Mouse (Mus musculus) thymus, adult 18-20 months (tissue): Measurements from ENCODE around the gene Cox17.
"Not testable (repeated sequence)": the region's sequence is repeated elsewhere in the genome, so short reads cannot be mapped to it uniquely, and the experiment has no call there.

Experiments
- DNase-seq, 2 experiments: peaks; one replicate each; pipeline ENCODE4 v3.0.0; 2022; ENCODE audit warnings: mixed read lengths in 2 of 2

Gene Cox17

DNA sequence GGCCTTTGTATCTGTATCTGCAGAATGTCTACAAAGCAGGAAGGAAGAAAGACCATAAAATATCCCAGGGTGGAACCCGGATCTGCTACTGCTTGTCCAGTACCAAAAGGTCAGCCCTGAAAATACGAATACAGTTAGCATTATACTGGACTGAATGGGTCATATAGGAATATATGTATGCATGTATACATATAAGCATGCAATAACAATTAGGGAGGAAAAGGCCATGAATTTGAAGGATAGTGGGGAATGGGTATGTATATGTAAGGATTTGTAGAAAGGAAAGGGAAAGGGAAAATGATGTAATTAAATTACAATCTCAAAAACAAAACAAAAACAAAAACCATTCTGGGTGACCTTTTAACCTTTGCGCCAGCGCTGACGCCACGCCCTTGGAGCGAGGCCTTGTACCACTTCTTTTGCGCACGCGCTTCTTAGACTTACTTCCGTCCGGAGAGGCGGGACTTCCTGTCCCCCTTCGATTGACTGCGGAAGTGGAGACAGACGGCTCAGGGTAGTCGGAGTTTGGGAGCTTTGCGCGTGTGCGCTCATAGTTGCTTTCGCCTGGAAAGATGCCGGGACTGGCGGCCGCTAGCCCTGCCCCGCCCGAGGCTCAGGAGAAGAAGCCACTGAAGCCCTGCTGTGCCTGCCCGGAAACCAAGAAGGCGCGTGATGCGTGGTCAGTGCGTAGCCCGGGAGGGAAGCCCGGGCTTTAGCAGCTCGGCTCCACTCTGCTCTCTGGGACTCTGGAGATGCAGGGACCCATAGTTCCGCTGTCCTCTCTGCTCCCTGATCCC, at the start of gene Cox17, which contains the start of gene Gm21987:
Cox17 (plus strand) TSS at position 463 of the 797 bp plus-strand sequence.
Gm21987 (plus strand) TSS at position 512 of the 797 bp plus-strand sequence.
- peak; percentile 81 to 92 for DNase-seq

DNA sequence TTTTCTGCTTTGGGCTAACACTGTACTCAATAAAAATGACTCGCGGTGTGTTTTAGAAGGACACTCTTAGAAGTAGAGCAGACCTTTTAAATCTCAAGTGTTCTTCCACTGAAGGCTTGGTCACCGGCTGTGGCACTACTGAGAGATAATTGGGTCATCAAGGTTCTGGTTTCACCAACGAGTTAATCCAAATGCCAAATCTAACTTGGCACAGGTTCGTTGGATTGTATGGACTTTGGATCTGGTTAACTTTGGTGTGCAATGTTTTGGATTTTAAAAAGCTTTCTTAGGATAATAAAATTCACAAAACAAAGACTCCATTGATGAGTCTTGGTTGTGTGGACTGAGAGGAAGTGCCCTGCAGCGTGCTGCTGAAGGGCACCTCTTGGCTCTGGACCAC, 48.4 kb upstream of the Cox17 start:
- DNase-seq: no peak

DNA sequence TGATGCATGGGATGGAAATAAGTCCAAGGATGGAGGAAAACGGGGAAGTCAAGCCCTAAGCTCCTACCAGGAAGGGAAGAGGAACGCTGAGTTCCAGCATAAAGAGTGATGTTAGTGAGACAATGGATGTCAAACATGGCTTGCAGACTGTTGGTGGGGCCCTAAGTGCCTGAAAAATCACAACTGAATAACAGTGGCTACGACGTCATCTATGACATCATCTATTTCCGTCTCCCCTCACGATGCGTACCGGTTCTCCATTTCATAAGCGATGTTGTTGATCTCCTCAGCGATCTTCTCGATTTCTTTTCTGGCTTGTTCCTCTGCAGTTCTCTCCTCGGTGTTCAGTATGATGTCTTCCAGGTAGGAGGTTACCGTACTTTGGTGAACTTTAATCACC, 44.4 kb upstream of the Cox17 start:
- DNase-seq: no peak

DNA sequence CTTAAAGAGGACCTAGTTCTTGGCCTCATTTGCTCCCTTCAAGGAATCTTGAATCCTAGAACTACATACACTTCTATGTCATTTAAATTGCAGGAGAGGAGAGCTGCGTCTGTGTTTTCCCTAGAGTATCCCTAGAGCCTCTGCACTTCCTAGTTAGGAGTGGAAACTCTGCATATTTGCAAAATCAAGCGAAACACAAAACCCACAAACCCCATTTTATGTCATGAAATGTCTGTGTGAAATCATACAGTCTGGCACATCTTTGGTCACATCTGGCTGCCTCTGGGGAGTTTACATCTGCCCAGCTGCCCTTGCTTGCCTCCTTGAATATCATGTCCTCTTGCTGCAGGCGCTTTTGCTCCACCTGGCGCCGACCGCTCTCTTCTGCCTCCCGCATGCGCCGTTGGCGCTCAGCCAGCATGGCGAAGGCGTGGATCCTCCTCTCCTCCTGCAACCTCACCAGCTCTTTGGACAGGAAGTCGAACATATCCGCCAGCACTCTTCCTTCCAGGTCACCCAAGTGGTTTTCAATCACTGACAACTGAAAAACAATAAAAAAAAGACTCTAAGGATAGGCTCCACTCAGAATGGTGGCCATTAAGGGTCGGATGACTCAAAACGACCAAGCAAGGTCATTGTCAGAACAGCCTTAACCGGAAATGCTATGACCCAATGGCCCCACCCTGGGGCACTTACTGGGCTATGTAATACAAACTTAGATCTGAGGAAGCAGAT, 42.2 kb upstream of the Cox17 start:
- DNase-seq: no peak

DNA sequence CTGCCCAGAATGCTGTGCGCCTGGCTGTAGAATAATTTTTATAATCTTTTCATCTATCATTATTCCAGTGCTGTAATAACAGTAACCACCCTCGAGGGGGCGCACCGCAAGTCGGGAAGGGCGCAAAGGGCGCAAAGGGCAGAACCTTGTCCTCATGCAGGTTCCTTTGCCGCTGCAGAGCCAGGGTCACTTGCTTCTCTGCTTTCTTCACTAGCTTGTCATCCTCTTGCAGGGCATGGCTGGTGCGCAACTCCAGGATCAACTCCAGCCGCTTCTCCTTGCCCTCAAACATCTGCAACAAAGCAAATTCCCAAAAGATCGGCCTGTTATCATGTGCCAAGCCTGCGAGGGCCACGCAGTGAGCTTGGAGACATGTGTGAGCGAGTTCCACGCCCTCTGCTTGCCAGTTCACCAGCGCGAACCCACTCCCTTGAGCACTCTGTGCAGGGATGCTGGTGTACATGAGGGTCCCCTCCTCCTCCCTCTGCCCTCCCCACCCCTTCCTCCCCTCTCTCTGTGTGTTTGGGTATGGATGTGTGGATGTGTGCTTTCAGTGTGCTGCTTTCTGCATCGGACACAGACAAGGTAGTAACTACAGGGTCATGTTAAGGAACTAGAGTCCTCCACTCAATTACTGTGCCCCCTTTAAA, 40.1 kb upstream of the Cox17 start:
- no peak for DNase-seq

DNA sequence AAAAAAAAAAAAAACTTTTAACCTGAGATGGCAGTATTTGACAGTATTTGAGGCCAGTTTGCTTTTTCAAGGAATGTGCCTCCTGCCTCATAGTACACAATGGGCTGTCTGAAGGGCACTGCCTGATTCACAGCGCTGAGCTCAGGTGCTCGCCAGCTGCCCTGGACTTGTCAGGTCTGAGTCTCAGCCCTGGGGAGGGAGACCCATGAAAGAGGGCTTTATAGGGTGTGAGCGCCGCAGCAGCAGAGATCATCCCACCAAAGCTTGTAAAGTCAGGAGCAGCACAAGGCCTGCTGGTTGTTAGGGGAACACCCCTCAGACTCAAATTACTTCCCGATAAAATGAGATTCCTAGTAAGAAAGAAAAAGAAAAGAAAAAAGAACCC, 39.6 kb upstream of the Cox17 start:
- no peak for DNase-seq

DNA sequence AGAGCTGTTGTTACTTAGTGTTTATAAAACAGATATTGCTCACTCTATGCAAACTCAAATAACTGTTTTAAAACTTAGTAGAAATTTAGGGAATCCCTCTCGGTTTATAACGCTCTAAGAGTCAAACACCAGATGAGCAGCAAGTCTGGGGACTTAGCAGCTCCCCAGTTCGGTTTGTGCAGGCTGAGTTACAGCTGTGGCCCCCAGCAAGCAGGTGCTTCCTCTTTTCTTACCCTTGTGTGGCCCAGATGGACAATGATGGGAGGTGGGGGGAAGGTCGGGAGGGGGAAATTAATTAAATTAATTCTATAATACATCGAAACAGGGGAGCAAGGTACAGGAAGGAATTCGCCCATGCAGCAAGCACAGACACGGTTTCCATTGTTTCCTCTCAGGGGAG, 39.1 kb upstream of the Cox17 start:
- no peak for DNase-seq

DNA sequence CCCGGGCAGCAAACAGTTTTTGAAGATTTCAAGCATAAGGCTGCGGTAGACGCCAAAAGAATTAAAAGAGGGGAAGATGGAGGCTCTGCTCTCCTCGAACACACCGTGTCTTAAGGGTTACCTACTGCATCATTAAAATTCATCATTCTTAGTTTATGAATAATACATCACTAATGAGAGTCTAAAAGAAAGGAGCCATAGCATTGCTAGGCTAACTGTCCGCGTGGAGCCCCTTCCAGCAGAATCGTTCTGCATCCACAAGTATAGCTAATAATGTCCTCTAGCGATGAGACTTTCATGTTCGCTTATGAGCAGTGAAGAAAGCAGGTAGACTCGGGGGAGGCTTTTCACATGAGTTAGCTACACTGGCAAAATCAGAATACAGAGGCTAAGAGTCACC, 38.6 kb upstream of the Cox17 start:
- no peak for DNase-seq

DNA sequence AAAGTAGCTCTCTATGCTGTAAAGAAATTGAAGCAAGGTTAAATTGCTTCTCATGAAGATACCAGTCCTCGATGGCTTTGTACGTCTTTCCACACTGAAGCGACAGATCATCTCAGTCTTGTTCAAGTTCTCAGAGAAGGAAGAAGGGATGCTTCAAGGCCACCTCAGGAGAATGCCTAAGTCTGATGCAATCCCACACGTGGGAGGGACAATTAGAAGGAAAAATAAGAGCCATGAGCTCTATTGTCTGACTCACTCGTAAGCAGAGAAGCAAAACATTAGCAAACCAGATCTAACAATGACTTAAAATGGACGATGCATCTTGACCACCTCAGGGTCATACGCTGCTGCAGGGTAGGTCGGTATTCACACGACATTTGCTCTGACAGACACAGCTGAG, 28.3 kb upstream of the Cox17 start:
- DNase-seq: no peak

DNA sequence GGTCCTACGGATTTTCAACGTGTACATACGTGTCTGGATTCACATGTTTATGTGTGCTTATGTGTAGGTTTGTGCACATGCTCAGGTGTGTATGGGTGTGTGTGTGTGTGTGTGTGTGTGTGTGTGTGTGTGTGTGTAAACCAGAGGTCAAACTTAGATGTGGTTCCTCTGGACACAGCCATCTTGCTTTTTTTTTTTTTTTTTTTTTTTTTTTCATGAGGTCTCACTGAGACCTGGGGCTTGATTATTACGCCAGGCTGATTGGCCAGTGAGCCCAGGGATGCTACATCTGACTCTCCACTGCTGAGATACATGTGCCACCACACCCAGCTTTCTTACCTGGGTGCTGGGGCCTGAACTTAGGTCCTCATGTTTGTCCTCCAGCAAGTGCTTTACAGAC, 27.7 kb upstream of the Cox17 start:
- DNase-seq: no peak

DNA sequence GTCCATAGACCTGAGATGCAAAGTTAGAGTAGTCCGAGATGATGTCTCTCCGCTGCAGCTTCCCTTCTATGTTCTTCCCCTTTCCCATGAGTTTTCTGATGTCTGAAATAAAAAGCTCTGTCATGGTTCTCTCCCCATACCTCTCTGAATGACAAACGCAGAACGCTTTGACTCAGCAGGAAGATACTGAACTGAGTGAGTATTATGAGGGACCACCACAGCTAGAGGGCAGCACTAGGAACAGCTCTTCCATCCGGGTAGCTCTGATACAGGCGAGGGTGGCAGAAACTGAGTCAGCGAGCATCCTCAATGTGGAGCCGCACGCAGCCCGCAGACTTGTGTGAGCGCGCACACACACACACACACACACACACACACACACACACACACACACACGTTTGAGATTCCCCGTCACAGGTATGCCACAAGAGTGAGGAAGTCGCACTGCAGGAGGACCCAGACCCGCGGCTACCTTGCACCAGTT, 25.3 kb upstream of the Cox17 start:
- peak in 1 of 2 experiments; percentile 7 for DNase-seq

DNA sequence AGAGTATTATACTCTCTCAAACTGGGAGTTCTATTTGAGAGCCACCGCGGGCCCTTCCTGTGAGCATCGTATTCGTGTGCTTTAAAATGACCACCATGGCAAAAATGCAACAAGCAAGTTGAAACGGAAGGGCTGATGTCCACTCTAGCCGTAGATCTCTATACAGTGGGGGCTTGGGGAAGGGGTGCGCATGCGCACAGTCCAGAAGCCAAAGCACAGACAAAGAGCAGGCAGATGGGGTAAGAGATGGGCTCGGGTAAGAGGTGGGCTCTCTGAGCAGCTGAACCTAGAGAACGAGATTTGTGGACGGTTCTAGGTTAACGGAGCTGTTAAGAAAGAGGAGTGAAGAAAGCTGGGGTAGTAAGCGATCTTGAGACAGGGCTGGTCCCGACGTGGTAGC, 22.5 kb upstream of the Cox17 start:
- no peak for DNase-seq

DNA sequence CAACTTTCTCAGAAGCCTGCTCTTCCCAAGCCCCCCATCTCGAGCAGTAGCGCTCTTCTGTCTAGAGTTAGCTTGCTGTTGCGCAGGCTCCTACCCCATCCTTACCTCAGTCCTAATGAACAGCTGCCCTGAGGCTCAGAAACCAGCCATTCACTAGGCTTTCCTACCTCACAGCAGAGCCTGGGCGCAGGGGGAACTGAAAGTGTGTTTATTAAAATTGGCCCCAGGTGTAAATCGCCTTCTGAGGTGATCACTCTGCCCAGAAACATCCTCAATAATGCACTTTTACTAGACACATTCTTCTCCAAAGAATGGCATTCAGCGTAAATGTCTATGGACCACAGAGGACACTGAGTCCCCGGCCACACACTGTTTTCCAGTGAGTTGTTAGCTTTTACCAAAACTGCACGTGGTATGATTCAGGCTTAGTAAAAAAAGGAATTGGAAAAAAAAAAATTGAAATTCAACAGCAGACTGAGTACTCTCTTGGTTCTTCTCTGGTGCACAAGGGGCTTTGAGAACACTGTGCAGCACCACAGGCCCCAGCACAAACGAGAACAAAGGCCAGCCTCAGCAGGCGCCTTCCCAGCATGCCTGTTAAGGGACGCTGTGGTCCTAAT, 19.9 kb upstream of the Cox17 start:
- no peak for DNase-seq

DNA sequence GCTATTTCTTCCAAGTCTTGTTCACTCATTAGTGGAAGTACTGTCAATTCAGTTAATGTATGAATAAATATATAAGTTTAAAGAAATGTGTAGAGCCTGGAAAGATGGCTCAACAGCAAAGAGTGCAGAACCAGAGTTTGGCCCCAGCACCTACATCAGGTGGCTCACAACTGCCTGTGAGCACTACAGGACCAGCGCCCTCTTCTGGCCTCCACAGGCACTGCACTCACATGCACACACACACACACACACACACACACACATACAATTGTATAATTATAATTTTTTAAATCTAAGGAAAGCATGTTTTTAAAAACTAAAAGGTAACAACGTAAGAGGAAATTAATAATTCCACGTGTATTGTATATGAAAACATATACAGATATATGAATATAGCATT, 17.5 kb upstream of the Cox17 start:
- DNase-seq: no peak

DNA sequence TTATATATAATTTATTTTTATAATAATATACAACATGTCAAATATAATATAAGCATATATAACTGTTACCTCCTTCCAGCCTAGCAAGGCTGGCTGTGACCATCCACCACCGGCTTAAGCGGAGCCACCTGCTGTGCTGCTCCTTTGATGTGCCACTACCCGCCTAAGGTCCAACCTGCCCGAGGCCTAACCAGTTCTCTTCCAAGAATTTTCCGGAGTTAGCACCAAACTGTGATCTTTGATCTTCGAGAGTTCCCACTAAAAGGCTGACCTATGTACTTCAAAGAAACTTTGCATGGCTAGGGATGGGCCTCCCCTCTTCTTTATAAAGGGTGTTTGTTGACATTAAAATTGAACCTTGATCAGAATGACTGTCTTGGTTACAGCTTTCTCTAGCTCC, 12.4 kb upstream of the Cox17 start:
- DNase-seq: no peak

DNA sequence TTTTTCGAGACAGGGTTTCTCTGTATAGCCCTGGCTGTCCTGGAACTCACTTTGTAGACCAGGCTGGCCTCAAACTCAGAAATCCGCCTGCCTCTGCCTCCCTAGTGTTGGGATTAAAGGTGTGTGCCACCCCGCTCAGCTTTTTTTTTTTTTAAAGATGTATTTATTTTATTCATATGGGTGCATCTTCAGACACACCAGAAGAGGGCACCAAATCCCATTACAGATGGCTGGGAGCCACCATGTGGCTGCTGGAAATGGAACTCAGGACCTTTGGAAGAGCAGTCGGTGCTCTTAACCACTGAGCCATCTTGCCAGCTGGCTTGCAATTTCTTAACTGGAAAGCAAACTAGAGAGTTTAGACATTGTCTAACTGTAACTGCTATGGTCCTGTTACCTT, 8.7 kb upstream of the Cox17 start:
- DNase-seq: not testable (repeated sequence)

DNA sequence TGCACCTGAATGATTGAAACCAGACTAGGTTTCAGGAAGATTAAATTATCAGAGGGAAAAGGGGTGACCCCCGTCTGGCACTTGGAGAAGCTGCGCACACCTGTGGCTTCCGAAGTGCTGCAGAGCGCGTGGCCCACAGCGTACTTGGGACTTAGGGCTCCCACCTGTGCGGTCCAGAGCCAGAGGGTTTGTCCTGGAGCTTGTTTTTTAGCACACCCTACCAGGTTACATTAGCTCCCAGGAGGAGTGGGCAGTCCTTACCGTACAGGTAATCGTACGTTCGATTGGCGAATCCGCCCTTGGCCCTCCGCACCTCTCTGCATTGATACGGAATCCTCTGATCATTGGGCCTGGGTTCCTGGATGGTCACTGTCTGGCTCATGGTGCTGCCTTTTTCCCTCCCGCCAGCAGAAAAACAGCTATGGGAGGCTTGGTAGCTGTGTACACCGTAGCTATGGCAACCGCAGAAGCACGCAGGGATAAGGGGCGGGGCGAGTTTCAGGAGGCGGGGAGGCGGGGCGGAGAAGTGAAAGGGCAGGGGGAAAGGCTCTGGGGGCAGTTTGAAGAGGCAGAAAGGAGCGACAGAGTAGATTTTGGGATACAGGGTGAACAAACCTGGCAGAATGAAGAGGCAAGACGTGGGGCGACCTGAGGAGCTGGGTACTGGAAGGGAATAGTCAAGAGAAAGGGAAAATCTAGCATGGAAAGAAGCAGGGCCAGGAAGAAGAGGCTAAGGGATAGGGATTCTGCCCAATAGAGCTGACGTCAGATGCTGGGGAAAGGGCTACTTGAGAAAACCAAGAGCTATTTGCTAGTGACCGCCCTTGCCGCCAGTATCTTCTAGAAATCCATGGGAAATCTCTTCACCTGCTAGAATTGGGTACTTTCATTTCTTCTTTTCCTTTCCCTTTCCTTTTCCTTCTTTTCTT, 5.1 kb upstream of the Cox17 start, which contains the start of gene Maats1:
Maats1 (minus strand) TSS at position 748 of the 929 bp plus-strand sequence.
- peak; percentile 21 to 26 for DNase-seq

DNA sequence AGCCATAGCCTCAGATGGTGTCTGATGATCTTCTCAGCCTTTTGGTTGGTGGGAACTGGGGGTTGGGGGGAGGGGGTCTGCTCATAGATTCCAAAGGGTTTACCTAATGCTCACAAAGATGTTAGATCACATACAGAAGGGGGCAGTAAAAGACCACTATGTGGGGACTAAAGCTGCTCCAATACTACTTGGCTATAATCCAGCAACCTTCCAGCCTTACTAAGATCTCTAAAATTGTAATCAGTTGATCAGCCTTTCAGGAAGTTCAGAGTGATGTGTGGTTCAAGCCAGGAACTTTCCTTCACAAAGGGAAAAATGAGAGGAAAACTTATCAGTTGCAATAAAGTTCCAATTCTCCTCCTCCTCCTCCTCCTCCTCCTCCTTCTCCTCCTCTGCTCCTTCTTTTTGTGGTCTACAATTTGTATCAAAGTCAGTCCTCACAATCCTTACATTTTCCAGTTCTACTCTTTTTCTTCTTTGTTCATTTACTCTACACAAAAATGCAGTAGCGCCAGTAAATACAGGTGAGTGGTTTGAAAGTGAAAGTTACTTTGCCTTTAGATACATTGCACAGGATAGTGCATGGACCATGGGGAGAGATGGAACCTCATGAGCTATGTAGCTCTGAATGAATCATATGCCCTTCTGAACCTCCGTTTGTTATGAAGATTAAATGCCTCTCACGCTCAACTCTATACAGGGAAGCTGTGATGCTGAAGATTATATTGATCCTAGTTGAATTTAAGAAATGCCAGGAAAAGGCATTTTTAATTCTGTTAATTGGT, 1.7 kb upstream of the Cox17 start:
- DNase-seq: no peak

DNA sequence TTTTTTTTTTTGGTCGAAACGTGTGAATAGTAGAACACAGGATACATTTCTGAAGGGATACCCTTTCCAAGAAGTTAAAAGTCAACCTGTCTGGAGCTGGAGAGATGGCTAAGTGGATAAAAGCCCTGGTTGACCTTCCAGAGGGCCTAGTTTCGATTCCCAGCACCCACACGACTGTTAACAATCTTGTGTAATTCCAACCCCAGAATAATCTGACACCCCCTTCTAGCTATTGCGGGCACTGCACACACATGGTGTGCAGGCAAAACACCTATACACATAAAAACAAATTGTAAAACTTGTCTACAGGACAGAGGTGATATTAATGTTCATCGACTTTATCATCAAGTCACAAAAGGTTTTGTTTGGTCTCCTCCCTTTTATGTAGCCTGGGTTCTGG, 797 bp downstream of the Cox17 start:
- no peak for DNase-seq

DNA sequence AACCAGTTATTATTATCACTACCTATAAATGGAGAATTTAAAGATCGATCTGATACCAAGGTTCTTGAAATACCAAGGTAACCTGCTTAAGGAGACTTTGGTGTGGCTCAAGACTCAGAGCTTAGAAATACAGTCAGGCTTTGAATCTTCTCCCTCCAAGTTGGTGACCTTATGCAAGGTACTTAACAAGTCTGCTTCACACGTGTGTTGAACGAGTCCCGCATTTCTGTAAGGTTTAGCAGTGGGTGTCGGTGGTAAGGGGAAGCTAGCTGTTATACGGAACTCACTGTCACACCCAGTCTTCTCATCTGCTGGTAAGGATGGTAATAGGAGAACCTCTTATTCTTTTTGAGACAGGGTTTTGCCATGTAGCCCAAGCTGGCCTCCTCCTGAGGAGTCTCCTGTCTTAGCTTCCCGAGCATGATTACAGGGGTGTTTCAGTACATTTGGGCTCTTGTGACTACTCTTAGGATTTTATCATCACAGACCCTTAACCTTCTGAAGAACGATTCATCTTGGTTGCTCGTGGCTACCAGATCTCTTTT, 1.5 kb downstream of the Cox17 start:
- DNase-seq: no peak

DNA sequence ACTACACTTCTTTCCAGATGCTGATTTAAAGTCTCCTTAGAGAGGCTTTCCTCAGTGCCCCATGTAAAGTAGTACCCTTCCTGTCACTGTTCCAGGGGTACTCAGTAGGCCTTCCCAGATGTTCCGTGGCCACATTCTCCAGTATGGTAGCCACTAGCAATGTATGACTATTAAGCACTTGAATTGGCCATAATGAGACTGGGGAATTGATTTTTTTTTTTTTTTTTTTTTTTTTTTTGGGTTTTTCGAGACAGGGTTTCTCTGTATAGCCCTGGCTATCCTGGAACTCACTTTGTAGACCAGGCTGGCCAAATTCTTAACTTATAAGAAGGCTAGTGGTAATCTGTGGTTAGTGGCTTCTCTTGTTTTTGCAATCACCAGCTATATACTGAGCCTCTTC, 3.1 kb downstream of the Cox17 start:
- no peak for DNase-seq
